Mouse (Mus musculus) erythroblast, embryonic 14.5 days (primary cell): ENCODE data around the gene Rae1. TPM values are rescaled to one million over a fixed set of nuclear protein-coding genes. Genes with fewer than 3 reads are reported as not detected.

ENCODE experiments used
- H3K27me3 ChIP-seq: 2 replicates; pipeline ENCODE4 v1.6.1; 2012; ENCODE audit warnings: inconsistent platforms; ENCODE audit not compliant: control insufficient read depth
- H3K36me3 ChIP-seq: 2 replicates; pipeline ENCODE4 v1.6.1; 2012; ENCODE audit warnings: mild to moderate bottlenecking, inconsistent platforms; ENCODE audit not compliant: control insufficient read depth
- H3K4me1 ChIP-seq: 2 replicates; pipeline ENCODE4 v1.6.1; 2012; ENCODE audit warnings: inconsistent platforms; ENCODE audit not compliant: control insufficient read depth
- H3K4me3 ChIP-seq: replicated peaks from 2 replicates; pipeline ENCODE3; 2012; ENCODE audit warnings: moderate library complexity, mild to moderate bottlenecking, inconsistent platforms
- H3K9me3 ChIP-seq: 2 replicates; pipeline ENCODE4 v1.6.1; 2012; ENCODE audit warnings: low read length, inconsistent platforms, mixed read lengths; ENCODE audit not compliant: control insufficient read depth
- GATA1 ChIP-seq: IDR thresholded peaks from 2 replicates; pipeline ENCODE4 v1.6.1; 2012; ENCODE audit warnings: low read length, inconsistent platforms, mixed read lengths
- TAL1 ChIP-seq: IDR thresholded peaks from 3 replicates; pipeline ENCODE4 v1.6.1; 2012; ENCODE audit warnings: low read length, inconsistent platforms, mixed read lengths
- polyA plus RNA-seq: library from polyadenylated mRNA; stranded (reverse); fragments of >175 nt; gene quantifications from 2 replicates; pipeline ENCODE4 v1.2.3, GENCODE M21; 2012

Rae1 gene
- polyA plus RNA-seq, 1 experiment = 3.4 TPM

DNA sequence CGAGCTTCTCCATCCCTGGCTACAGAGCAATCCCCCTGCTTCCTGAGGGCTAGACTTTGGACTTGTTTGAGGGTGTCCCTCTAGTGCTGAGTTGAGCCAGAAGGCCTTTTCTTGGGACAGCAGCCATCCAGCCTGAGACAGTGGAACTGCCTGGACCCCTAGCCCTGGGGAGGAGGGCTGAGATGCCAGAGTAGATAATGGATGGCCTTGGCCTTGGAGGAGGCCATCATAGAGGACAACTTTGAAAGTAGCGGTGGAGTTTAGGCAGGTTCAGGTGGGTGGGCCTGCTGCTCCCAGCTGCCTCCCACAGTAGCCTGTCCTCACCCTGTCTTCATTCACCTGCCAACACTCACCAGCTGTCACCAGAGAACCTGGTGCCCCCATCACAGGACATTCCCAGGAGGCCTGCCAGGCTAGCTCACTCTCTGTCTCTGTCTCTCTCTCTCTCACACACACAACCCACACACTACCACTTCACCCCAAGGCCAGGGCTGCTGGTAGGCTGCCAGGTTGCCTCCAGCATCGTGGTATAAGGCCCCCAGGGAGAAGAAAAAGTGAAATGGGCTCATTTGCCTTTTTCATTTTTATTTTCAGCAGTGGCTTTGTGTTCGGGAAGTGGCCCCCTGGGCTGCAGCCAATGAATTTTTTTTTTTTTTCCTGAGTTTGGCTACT is 28.0 kb downstream of the Rae1 start:
- H3K4me1 ChIP-seq = peaks cover 94% of the 10 kb centered on the region

DNA sequence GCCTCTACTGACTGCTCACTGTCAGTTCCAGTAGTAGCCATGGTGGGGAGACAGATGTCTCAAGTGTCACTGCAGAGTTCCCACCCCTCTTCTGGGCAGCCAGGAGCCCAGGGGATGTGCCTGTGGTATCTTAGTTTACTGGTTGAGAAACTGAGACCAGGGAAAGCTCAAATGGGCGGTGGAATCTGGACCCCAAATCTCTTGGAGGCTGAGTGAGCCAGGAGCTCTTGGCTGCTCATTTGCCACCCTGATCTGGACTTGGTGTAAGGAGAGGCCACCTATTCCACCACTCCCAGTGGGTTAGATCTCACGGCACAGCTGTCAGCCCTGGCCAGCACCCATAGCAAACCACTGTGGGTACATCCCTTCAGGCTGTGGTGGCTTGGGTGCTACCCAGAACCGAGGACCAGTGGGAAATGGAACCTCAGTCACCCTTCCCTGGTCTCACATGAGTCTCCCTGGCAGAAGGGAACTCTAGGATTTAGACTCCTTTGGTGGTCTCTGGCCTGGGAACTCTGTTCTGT is 28.7 kb downstream of the Rae1 start:
- Histone ChIP-seq H3K9me3 (no peaks in the 10 kb centered on the region), H3K36me3 (peaks cover 100% of the 10 kb centered on the region), H3K27me3 (no peaks in the 10 kb centered on the region; the same call in 1 of the 2 replicates), H3K4me1 (peaks cover 100% of the 10 kb centered on the region), H3K4me3 (peak overlapping the region; percentile 68)
- TF ChIP-seq GATA1 = no peak
- no peak for TF ChIP-seq TAL1

More for the DNA sequence above, 28.0 kb downstream of the Rae1 start:
- Histone ChIP-seq H3K27me3 (no peaks in the 10 kb centered on the region; the same call in 1 of the 2 replicates), H3K4me3 (peak overlapping the region; percentile 68), H3K9me3 (peaks cover 4% of the 10 kb centered on the region), H3K36me3 (peaks cover 100% of the 10 kb centered on the region)
- no peak for TF ChIP-seq TAL1
- no peak; the same call in 1 of the 2 replicates for TF ChIP-seq GATA1

DNA sequence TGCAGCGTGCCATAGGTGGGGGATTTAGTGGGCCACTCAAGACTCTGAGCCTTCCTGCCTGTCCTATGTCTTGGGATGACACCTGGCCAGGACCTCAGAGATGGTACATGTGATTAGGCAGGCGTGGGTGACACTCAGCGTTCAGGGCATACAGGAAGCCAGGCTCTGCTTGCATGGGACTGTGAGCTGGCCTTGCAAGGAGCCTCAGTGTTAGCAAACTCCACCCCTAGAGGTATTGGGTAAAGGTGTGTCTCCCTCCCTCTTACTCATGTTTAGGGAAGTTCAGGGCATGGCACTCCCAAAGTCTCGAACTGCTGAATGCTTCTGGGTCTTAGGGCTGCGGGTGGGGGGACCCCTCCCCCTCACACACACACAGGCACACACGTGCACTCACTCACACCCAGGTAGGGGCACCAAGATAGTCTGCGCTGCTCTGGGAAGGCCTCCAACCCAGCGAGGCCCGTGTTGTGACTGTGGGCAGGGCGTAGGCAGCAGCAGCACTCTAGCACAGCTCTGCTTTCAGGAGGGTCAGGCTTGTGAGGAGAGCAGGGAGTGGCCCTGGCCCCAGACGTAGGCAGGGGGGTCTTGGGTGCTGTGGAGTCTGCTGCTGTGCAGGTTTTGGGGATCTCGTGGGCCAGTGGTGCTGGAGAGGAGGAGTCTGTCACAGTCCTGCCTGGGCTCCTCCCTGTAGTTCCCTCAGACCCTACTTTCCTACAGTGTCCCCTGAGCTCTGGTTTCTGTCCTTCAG is 30.8 kb downstream of the Rae1 start:
- H3K9me3 ChIP-seq = no peaks in the 10 kb centered on the region
- no peak for TF ChIP-seq GATA1
- no peak for TF ChIP-seq TAL1
- H3K27me3 ChIP-seq = no peaks in the 10 kb centered on the region
- peaks cover 100% of the 10 kb centered on the region for H3K36me3 ChIP-seq
- H3K4me1 ChIP-seq = peaks cover 100% of the 10 kb centered on the region
- peak overlapping the region; percentile 68 for H3K4me3 ChIP-seq

DNA sequence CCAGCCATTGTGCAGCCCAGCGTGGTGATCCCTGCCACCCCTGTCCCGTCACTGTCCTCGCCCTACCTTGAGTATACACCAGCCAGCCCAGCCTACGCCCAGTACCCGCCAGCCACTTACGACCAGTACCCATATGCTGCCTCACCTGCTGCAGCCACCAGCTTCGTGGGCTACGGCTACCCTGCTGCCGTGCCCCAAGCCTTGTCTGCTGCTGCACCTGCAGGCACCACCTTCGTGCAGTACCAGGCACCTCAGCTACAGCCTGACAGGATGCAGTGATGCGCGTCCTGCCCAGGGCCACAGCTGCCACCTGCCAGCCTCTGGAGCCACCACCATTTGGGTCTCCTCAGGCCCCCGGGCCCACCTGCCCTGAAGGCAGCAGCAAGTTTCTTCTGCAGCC is 33.6 kb downstream of the Rae1 start:
- no peaks in the 10 kb centered on the region for H3K9me3 ChIP-seq
- H3K4me1 ChIP-seq = peaks cover 100% of the 10 kb centered on the region
- no peaks in the 10 kb centered on the region for H3K27me3 ChIP-seq
- TF ChIP-seq GATA1 (no peak), TAL1 (no peak)
- peaks cover 97% of the 10 kb centered on the region for H3K36me3 ChIP-seq
- peak overlapping the region; percentile 68 for H3K4me3 ChIP-seq

DNA sequence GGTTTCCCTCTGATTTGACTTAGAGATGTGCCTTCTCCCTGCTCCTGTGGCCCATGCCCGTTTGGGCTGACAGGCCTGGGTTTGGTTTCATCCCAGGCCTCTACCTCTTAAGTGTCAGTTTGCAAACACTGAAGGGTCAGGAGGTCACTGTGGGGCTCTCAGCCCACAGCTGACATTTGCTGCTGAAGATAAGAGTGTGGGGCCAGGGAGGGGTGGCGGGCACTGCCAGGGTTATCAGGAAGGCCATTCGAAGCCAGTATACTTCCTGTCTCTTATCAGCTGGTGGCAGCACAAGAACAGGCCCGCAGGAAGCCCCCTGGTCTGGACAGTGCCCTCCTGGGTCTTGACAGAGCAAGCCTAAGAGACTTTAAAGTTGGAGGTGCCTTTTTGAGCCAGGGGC is 35.1 kb downstream of the Rae1 start:
- H3K4me1 ChIP-seq = peaks cover 100% of the 10 kb centered on the region
- H3K36me3 ChIP-seq = peaks cover 97% of the 10 kb centered on the region
- TF ChIP-seq TAL1 (peak; percentile 96), GATA1 (peak; percentile 99)
- no peaks in the 10 kb centered on the region for H3K9me3 ChIP-seq
- H3K27me3 ChIP-seq = no peaks in the 10 kb centered on the region
- peak overlapping the region; percentile 68 for H3K4me3 ChIP-seq

DNA sequence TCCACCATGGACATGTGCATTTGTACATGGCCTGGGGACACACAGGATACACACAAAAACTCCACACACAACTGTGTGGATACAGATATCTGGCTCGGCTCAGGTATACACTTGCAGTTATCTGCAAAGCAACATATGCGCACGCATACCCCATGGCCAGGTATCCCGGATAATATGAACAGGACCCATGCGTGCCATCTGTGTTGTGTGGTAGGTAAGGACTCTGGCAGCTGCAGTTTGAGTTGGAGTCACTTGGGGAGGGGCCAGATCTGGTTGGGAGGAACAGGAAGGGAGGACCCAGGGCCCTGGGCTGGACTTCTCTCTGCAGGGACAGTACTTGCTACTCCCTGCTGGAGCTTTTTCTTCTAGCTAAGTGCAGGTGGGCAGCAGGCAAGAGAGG is 35.7 kb downstream of the Rae1 start:
- Histone ChIP-seq H3K27me3 (no peaks in the 10 kb centered on the region), H3K36me3 (peaks cover 97% of the 10 kb centered on the region), H3K9me3 (no peaks in the 10 kb centered on the region), H3K4me3 (peak overlapping the region; percentile 68), H3K4me1 (peaks cover 100% of the 10 kb centered on the region)
- TF ChIP-seq TAL1 (no peak), GATA1 (peak; percentile 16; the same call in 1 of the 2 replicates)

DNA sequence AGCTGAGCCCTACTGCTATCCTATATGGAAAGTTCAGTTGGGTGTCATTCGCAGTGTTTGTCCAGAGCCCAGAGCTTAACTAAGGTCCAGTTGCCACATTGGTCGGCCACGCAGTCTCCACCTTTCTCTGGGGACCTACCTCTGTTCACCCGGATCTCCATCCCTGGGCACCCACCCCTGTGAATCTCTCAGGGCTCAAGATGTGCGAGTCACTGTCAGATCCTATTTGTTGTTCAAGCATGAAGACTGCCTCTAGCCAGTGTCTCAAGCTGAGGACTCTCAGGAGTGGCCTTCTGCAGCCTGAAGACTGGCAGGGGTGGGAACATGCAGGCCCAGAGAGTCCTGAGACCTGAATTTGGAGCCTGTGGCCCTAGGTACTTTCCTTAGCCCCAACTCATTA is 36.1 kb downstream of the Rae1 start:
- Histone ChIP-seq H3K4me1 (peaks cover 100% of the 10 kb centered on the region), H3K9me3 (no peaks in the 10 kb centered on the region), H3K36me3 (peaks cover 97% of the 10 kb centered on the region), H3K27me3 (no peaks in the 10 kb centered on the region), H3K4me3 (peak overlapping the region; percentile 68)
- TF ChIP-seq GATA1 (no peak), TAL1 (no peak)

DNA sequence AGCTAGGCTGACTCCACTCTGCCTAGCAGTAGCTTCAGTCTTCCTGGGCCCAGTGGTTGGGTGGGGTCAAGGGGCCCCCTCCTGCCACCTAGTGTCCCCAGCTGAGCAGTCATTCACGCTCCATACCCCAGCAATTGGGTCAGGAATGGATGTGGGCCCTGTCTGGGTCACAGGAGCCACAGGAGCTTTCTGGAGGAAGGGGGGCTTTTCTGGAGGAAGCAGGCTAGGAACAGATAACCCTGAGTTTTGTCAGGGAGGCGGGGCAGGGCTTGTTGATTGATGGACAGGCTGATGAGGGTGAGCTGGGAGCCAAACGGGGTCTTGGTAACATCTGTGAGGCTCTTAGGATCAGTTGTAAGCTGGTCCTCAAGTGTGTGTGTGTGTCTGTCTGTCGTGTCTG is 36.7 kb downstream of the Rae1 start:
- TF ChIP-seq GATA1 = no peak
- TF ChIP-seq TAL1 = no peak
- no peaks in the 10 kb centered on the region for H3K9me3 ChIP-seq
- H3K36me3 ChIP-seq = peaks cover 97% of the 10 kb centered on the region
- peak overlapping the region; percentile 68 for H3K4me3 ChIP-seq
- H3K4me1 ChIP-seq = peaks cover 100% of the 10 kb centered on the region
- H3K27me3 ChIP-seq = no peaks in the 10 kb centered on the region

DNA sequence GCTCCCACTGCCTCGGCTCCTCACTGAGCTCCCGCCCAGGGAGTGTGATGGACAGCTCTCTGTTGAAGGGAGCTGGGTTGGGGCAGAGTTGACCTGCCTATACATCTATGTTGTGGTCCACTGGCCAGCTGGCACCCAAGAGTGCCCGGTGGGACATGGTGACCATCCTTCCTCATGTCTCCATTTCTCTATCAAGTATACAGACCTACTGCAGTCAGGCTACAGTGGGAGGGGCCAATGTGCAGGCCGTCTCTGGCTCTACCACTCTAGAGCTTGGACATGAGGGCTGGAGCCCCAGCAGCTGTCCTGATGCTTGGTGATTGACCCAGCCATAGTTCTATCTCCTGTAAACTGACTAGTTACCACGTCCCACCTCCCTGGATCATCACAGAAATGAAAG is 37.4 kb downstream of the Rae1 start:
- peaks cover 96% of the 10 kb centered on the region for H3K36me3 ChIP-seq
- peaks cover 100% of the 10 kb centered on the region for H3K4me1 ChIP-seq
- no peaks in the 10 kb centered on the region for H3K9me3 ChIP-seq
- TF ChIP-seq GATA1 (no peak), TAL1 (no peak)
- no peaks in the 10 kb centered on the region for H3K27me3 ChIP-seq
- peak overlapping the region; percentile 54 for H3K4me3 ChIP-seq
